Mouse (Mus musculus): ENCODE results near the gene Gcc2. TPM values are rescaled to one million over a fixed set of nuclear protein-coding genes. Genes with fewer than 3 reads are reported as not detected.
A peak's percentile ranks its signal among the peaks of the same experiment; 100 is the strongest.

The Gcc2 gene
- 82.3 and 82.5 TPM in 2 replicates for polyA plus RNA-seq (2015; fragmentation: Nextera tagmentation; extraction: Ambion mirVana)

GRCm38 (mm10) chr10:58255213-58255892 lies at the start of gene Gcc2:
Gene Gcc2, plus strand, starts transcription at chr10:58255497.
- peaks cover 18% of the 10 kb centered on the region for H3K4me1 ChIP-seq
- ATAC-seq (ENCODE audit: low FRiP score): peak; percentile 99
- peak within 1 kb of the TSS; percentile 88 for H3K4me3 ChIP-seq (replicated peaks)
- peak within 1 kb of the TSS; percentile 82 for H3K27ac ChIP-seq (replicated peaks)
- peaks cover 13% of the 10 kb centered on the region for H3K36me3 ChIP-seq
- WGBS: under 1% methylated on average over 56 of the region's 58 CpGs
- H3K27me3 ChIP-seq (replicated peaks): 0 out of 2 replicates have a peak, but pooled peaks cover 3% of the 10 kb centered on the region
- H3K9ac ChIP-seq (replicated peaks): peak within 1 kb of the TSS; percentile 86
- no peaks in the 10 kb centered on the region for H3K9me3 ChIP-seq (replicated peaks)
- peak within 1 kb of the TSS; percentile 59 for H3K4me2 ChIP-seq

GRCm38 (mm10) chr10:58205986-58206385 lies 49.3 kb upstream of the Gcc2 start:
- no peaks in the 10 kb centered on the region for H3K4me1 ChIP-seq
- WGBS: 40% methylated on average over 1 of the region's 1 CpGs
- no peak for ATAC-seq (ENCODE audit: low FRiP score)

GRCm38 (mm10) chr10:58206639-58207404 lies 48.5 kb upstream of the Gcc2 start:
- H3K4me2 ChIP-seq: no peak overlapping the region
- no peaks in the 10 kb centered on the region for H3K27me3 ChIP-seq (replicated peaks)
- H3K9me3 ChIP-seq (replicated peaks): peaks cover 4% of the 10 kb centered on the region
- no peak for ATAC-seq (ENCODE audit: low FRiP score)
- H3K36me3 ChIP-seq: no peaks in the 10 kb centered on the region
- no peak overlapping the region for H3K27ac ChIP-seq (replicated peaks)
- 92% methylated on average over 4 of the region's 4 CpGs for WGBS
- no peaks in the 10 kb centered on the region for H3K4me1 ChIP-seq
- H3K9ac ChIP-seq (replicated peaks): no peak overlapping the region
- H3K4me3 ChIP-seq (replicated peaks): no peak overlapping the region

More at GRCm38 (mm10) chr10:58205986-58206385, 49.3 kb upstream of the Gcc2 start:
- H3K4me2 ChIP-seq: no peak overlapping the region
- H3K9ac ChIP-seq (replicated peaks): no peak overlapping the region
- no peak overlapping the region for H3K27ac ChIP-seq (replicated peaks)
- no peak overlapping the region for H3K4me3 ChIP-seq (replicated peaks)
- H3K27me3 ChIP-seq (replicated peaks): no peaks in the 10 kb centered on the region
- peaks cover 4% of the 10 kb centered on the region for H3K9me3 ChIP-seq (replicated peaks)
- no peaks in the 10 kb centered on the region for H3K36me3 ChIP-seq

- H3K4me1 ChIP-seq: no peaks in the 10 kb centered on the region
- no peak overlapping the region for H3K9ac ChIP-seq (replicated peaks)
- no peak for ATAC-seq (ENCODE audit: low FRiP score)
- no peaks in the 10 kb centered on the region for H3K27me3 ChIP-seq (replicated peaks)
- peaks cover 4% of the 10 kb centered on the region for H3K9me3 ChIP-seq (replicated peaks)
- H3K36me3 ChIP-seq: no peaks in the 10 kb centered on the region
- H3K27ac ChIP-seq (replicated peaks): no peak overlapping the region
- WGBS: 78% methylated on average over 2 of the region's 2 CpGs
- no peak overlapping the region for H3K4me2 ChIP-seq
- H3K4me3 ChIP-seq (replicated peaks): no peak overlapping the region
Measured at GRCm38 (mm10) chr10:58209710-58210467, 45.4 kb upstream of the Gcc2 start.

- no peak overlapping the region for H3K27ac ChIP-seq (replicated peaks)
- ATAC-seq (ENCODE audit: low FRiP score): no peak
- H3K36me3 ChIP-seq: no peaks in the 10 kb centered on the region
- peaks cover 4% of the 10 kb centered on the region for H3K9me3 ChIP-seq (replicated peaks)
- H3K27me3 ChIP-seq (replicated peaks): no peaks in the 10 kb centered on the region
- no peaks in the 10 kb centered on the region for H3K4me1 ChIP-seq
- no peak overlapping the region for H3K4me2 ChIP-seq
- 69% methylated on average over 1 of the region's 1 CpGs for WGBS
- H3K9ac ChIP-seq (replicated peaks): no peak overlapping the region
- no peak overlapping the region for H3K4me3 ChIP-seq (replicated peaks)
Measured at GRCm38 (mm10) chr10:58210514-58210913, 44.8 kb upstream of the Gcc2 start.

- ATAC-seq (ENCODE audit: low FRiP score): no peak
- H3K27ac ChIP-seq (replicated peaks): no peak overlapping the region
- no peak overlapping the region for H3K9ac ChIP-seq (replicated peaks)
- 92% methylated on average over 2 of the region's 2 CpGs for WGBS
- no peaks in the 10 kb centered on the region for H3K4me1 ChIP-seq
- no peak overlapping the region for H3K4me2 ChIP-seq
- H3K9me3 ChIP-seq (replicated peaks): no peaks in the 10 kb centered on the region
- no peaks in the 10 kb centered on the region for H3K27me3 ChIP-seq (replicated peaks)
- no peak overlapping the region for H3K4me3 ChIP-seq (replicated peaks)
- no peaks in the 10 kb centered on the region for H3K36me3 ChIP-seq
Measured at GRCm38 (mm10) chr10:58211213-58211612, 44.1 kb upstream of the Gcc2 start.

- 80% methylated on average over 7 of the region's 7 CpGs for WGBS
- no peaks in the 10 kb centered on the region for H3K27me3 ChIP-seq (replicated peaks)
- no peak overlapping the region for H3K27ac ChIP-seq (replicated peaks)
Measured at GRCm38 (mm10) chr10:58212230-58212629, 43.1 kb upstream of the Gcc2 start.

GRCm38 (mm10) chr10:58214497-58214896 lies 40.8 kb upstream of the Gcc2 start:
- Histone ChIP-seq H3K27me3 (replicated peaks) (no peaks in the 10 kb centered on the region), H3K4me1 (no peaks in the 10 kb centered on the region), H3K27ac (replicated peaks) (no peak overlapping the region), H3K9ac (replicated peaks) (no peak overlapping the region), H3K4me3 (replicated peaks) (no peak overlapping the region), H3K4me2 (no peak overlapping the region), H3K9me3 (replicated peaks) (no peaks in the 10 kb centered on the region), H3K36me3 (no peaks in the 10 kb centered on the region)
- ATAC-seq (ENCODE audit: low FRiP score): no peak

More at GRCm38 (mm10) chr10:58212230-58212629, 43.1 kb upstream of the Gcc2 start:
- H3K9ac ChIP-seq (replicated peaks): no peak overlapping the region
- no peaks in the 10 kb centered on the region for H3K9me3 ChIP-seq (replicated peaks)
- no peak for ATAC-seq (ENCODE audit: low FRiP score)
- no peaks in the 10 kb centered on the region for H3K4me1 ChIP-seq
- no peak overlapping the region for H3K4me2 ChIP-seq
- no peaks in the 10 kb centered on the region for H3K36me3 ChIP-seq
- H3K4me3 ChIP-seq (replicated peaks): no peak overlapping the region

- Histone ChIP-seq H3K9ac (replicated peaks) (no peak overlapping the region), H3K27me3 (replicated peaks) (no peaks in the 10 kb centered on the region), H3K27ac (replicated peaks) (no peak overlapping the region), H3K4me2 (no peak overlapping the region), H3K4me1 (no peaks in the 10 kb centered on the region), H3K9me3 (replicated peaks) (no peaks in the 10 kb centered on the region), H3K4me3 (replicated peaks) (no peak overlapping the region), H3K36me3 (no peaks in the 10 kb centered on the region)
- WGBS: 84% methylated on average over 5 of the region's 5 CpGs
- no peak for ATAC-seq (ENCODE audit: low FRiP score)
Measured at GRCm38 (mm10) chr10:58214934-58215333, 40.4 kb upstream of the Gcc2 start.

- no peak overlapping the region for H3K4me3 ChIP-seq (replicated peaks)
- H3K36me3 ChIP-seq: no peaks in the 10 kb centered on the region
- 87% methylated on average over 1 of the region's 1 CpGs for WGBS
- H3K4me2 ChIP-seq: no peak overlapping the region
- ATAC-seq (ENCODE audit: low FRiP score): no peak
- H3K9me3 ChIP-seq (replicated peaks): no peaks in the 10 kb centered on the region
- H3K9ac ChIP-seq (replicated peaks): no peak overlapping the region
- H3K4me1 ChIP-seq: no peaks in the 10 kb centered on the region
- H3K27ac ChIP-seq (replicated peaks): no peak overlapping the region
- H3K27me3 ChIP-seq (replicated peaks): no peaks in the 10 kb centered on the region
Measured at GRCm38 (mm10) chr10:58215353-58215752, 39.9 kb upstream of the Gcc2 start.

- Histone ChIP-seq H3K4me2 (no peak overlapping the region), H3K27me3 (replicated peaks) (no peaks in the 10 kb centered on the region), H3K36me3 (no peaks in the 10 kb centered on the region), H3K27ac (replicated peaks) (no peak overlapping the region), H3K9ac (replicated peaks) (no peak overlapping the region), H3K4me3 (replicated peaks) (no peak overlapping the region), H3K4me1 (no peaks in the 10 kb centered on the region), H3K9me3 (replicated peaks) (0 out of 2 replicates have a peak, but pooled peaks cover 3% of the 10 kb centered on the region)
- ATAC-seq (ENCODE audit: low FRiP score): no peak
- 93% methylated on average over 3 of the region's 3 CpGs for WGBS
Measured at GRCm38 (mm10) chr10:58217366-58217765, 37.9 kb upstream of the Gcc2 start.

Measured in neural tube, embryonic 15.5 days (tissue).